Mouse (Mus musculus) lung, adult 2 months (tissue): Measurements from ENCODE around the gene Popdc2.

Source experiments
- CTCF ChIP-seq: fragments of 200-500 bp; IDR thresholded peaks from 2 replicates; pipeline ENCODE4 v1.5.1; 2011; ENCODE audit warnings: mild to moderate bottlenecking, low read length, control low read depth; ENCODE audit not compliant: insufficient read depth
- POLR2A ChIP-seq: fragments of 200-500 bp; IDR thresholded peaks from 2 replicates; pipeline ENCODE4 v1.6.1; 2011; ENCODE audit warnings: low read depth, mild to moderate bottlenecking, control low read depth, low read length, borderline replicate concordance; ENCODE audit errors: extremely low read depth

DNA sequence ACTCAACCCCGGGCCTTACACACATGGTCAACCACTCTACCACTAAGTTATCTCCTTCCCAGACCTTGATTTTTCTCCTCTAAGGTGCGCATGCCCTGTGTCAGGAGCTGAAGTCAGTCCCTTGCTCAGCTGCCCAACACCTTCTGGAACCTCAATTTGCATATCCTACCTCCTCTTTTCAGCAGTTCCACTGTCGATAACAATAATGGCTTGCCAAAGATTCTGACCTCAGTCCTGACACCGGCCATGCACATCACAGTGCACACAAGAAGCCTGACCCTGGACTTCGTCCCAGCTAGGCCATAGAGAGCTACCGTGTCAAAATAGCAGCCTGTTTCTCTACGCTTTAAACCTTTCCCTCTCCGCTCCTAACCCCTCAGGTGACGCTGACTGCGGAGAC lies 11.4 kb downstream of the Popdc2 start:
- TF ChIP-seq CTCF (no peak), POLR2A (no peak)
